Mouse (Mus musculus) regulatory T cell (primary cell): ENCODE results near the gene Haspin.

Experiments used
- in situ Hi-C: fragments of 300-600 bp; cut with MboI, MseI; formaldehyde crosslinking; loops from one replicate; pipeline ENCODE4 v1.15.1; 2025; ENCODE audit warnings: high pct_unique_total_duplicates

The Haspin gene

DNA sequence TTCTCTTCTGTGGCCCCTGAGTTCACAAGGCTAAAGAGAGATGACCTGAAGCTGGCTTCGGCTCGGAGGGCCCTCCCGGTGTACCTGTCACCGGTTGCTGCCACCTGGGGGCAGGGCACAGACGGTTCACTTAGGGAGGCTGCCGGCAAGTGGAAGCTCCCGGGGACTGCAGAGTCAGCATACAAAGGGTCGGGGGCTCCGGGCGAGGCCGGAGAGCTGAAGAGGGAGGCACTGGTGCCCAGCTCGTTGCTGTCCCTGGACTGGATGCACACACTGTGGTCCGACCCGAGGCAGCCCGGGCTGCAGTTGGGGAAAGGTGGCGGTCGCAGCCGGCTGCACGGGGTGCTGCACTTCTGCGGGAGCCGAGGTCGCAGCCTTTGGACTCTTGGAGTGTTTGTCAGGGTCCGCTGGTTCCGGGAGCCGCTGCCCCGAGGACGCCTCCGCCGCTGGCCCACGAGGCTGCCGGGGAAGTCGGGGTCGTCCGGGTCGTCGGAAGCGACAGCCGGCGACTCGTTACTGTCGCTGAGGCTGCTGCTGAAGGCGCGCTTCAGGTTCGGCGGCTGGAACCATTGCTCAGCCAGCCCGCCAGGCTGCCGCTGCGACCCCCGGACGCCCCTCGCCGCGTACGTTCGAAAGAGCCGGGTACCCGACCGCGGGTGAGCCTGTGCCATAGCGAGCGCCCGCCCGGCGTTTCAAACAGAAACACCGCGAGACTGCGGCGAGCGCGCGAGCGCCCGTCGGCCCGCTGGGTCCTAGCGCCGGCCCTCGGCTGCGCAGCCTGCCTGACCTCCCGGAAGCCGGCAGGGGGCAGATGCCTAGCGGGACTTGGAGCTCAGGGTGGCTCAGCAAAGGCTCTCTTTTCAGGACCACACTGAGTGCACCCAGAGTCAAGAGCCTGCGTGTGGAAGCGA lies at the start of gene Haspin:
Gene Haspin, minus strand, starts transcription at position 704 of the 911 bp plus-strand sequence.
- in situ Hi-C loops: loop anchor here (5.0 to 10.0 kb wide), 2 partner anchors 123 to 144 kb away; partner anchors contain the start of gene Camkk1

DNA sequence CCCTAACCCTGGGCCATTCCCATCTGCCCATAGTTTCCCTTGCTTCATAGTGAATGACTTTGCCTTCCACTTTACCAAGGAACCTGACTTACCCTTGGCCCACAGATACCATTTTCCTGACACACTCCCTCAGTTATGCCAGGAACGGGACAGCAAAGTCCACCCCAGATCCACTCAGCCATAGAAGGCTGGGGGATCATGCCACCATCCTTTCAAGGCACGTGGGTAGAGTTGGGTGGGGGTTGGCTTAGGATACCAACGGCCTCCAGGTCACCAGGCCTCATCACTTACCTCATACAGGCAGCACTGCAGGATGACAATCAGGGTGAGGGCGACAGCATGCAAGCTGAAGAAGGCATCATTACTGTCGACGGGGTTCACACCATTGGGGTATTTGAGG lies 49.1 kb upstream of the Haspin start:
- in situ Hi-C loops: no loop called here

DNA sequence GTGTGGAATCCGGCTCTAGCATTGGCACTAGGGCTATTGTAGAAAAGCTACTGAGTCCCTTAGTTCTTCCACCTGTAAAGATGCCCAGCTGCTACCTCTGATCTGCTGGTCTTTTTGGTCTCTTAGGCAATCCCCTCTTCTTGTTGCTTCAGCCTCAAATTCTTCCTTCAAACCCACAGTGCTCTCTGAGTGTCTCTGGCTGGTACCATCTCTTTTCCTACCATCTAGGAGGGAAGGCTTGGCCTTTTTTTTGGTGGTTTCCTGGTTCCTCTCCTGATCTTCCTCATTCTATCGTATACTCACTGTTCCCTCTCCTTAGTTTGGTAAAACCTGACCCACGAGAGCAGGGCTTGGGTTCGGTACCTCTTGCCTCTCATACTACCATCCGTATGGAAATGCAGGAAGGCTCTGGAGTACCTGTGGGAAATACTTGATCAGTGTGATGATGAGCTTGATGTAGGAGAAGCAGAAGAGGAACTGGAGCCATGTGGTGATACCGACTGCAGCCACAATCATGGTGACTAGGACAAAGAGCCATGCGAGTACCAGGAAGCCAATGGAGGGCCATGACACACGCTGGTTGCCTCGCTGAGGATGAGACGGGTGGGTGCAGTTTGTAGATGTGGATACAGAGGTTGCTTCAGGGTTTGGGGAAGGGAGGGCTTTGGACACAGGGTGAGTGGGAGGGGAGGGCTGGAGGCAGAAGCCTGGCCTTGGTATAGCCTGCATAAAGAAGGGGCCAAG lies 48.0 kb upstream of the Haspin start:
- in situ Hi-C loops: no loop called here

DNA sequence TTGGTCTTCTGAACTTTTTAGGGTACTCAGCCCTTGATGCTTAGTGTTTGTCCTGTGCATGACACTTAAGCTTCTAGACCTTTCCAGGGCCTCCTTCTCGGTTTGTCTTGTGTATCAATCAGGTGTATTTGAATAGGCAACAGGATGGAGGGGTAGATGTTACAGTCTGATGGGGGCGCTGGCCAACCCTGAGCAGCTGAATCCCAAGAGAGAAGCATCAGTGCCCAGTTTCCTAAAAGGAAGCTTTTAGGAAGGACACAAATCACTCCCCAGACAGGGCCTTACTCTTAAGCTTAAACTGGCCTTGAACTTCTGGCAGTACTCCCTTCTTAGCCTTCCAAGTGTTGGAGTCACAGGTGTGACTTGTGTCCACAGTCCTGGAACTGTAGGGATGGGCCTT lies 39.8 kb upstream of the Haspin start:
- in situ Hi-C loops: no loop called here

DNA sequence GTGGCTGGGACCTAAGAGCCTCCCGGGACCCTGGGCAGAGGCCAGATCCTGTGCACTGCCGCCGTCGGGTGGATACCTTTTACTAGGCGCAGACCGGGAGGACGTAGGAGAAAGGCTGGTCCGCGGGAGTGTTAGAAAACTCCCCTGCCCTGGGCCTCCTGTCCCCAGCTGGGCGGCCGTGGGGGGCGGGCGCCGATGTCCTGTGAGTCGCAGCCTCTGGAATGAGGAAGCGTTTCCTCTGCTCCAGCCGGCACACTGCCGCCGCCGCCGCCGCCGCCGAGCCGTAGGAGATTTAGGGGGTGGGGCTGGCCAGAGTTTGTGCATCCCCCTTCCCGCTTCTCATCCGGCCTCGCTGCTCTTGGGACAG lies 39.4 kb upstream of the Haspin start:
- in situ Hi-C loops: no loop called here

DNA sequence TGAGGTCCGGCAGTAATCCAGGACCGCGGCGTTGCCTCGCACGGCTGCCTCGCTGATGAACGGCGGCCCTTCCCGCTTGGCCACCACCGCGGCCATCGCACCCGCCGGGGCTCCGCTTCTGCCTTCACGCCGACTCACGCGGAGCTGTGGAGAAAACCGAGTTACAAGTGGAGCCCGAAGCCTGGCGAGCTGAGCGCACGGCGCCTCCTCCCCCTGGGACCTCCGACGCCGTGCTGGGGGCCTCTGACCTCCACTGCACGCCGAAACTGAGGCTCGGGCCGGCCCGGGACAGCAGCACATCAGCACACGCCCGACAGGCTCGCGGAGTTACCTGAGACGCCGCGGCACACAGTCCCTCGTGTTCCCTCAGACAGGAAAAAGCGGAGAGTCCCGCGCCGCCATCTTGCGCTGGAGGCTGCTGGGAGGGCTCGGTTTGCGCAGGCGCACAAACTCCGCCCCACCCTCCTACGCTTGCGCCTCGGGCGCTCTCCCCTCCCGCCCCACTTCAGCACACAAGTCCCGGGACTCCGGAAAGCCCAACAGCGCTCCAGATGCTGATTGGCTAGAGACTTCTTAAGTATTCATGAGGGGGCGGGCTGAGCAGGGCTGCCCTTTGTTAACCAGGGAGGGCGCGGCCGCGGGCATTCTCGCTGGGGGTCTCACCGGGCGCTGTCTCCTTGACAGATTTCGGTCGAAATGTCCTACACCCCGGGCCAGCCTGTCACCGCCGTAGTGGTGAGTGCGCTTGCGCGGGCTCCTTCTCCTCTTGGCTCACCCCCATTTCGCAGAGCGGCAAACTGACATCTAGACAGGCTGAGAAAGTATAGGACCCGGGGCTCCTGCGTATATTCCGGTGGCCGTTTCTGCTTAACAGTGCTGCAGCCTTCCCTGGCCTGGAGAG lies 38.8 kb upstream of the Haspin start, which contains the start of the genes Emc6 and Tax1bp3:
Gene Emc6, minus strand, starts transcription at position 430 of the 901 bp plus-strand sequence.
Gene Tax1bp3, plus strand, starts transcription at position 476 of the 901 bp plus-strand sequence.
- in situ Hi-C loops: no loop called here

DNA sequence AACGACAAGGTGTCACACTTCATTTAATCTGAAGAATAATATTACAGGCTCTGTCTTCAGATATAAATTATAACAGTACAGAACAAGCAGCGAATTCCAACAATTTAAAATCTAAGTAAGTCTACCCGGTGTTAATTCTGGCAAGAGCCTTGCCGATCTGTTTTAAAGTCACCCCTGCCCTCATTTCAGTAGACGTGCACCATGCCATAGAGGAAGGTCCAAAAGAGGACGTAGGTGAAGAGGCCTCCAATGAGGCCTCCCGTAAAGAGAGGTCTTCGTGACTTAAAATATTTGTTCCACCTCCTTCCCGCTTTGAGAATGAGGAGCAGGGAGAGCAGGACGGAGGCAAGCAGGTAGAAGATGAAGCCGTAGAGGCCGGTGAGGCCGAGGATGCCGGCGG lies 38.1 kb upstream of the Haspin start:
- in situ Hi-C loops: no loop called here

DNA sequence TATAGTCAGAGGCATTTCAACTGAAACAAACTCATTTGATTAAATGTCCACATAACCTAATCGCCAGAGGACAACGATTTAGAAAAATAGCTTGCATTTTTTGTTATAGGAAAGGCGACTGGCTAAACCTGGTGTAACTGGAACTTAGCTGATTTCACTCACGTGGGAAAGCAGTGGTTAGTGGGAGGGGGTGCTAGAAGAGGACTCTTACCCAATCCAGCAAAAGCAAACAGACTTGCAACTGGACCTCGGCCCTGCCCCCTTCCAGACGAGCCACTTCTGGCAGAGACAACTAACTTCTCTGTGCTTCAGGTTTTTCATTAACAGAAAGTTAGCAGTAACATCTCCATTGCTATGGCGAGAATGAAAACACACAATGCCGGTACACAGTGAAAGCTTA lies 37.5 kb upstream of the Haspin start:
- in situ Hi-C loops: no loop called here

DNA sequence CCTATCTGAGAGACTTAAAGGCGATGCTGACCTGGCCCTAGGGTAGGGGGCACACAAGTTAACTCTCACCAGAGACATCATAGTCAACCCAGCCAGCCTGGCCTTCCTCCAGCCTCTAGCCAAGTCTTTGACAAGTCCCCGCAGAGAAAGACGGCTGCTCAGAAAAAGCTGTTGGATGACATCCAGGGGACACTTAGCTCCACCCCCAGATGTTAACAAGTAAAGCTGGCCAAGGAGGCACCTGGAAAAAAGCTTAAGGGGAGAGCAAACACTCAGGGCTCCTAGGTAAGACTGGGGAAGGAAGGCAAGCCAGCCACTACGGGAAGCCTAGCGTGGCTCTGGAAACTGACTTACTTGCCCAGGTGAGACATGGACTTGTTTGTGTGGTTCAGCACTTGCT lies 34.1 kb upstream of the Haspin start:
- in situ Hi-C loops: no loop called here

DNA sequence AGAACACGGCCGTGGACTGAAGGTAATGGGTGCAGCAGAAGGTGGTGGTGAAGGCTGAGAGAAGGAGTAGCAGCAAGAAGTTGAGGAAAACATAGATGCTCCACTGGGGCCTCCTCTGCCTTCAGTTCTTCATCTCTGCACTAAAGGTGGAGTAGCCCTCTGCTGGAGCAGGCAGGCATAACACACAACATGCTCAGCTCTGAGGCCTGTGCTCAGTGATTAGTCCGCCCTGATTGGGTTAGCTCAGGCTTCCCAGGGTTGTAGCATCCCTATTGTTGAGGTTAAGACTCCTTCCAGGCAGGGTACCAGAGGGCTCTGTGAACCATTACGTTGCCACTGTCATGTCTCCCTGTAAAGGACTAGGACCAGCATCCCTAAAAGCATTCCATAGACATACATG lies 31.1 kb upstream of the Haspin start:
- in situ Hi-C loops: no loop called here

DNA sequence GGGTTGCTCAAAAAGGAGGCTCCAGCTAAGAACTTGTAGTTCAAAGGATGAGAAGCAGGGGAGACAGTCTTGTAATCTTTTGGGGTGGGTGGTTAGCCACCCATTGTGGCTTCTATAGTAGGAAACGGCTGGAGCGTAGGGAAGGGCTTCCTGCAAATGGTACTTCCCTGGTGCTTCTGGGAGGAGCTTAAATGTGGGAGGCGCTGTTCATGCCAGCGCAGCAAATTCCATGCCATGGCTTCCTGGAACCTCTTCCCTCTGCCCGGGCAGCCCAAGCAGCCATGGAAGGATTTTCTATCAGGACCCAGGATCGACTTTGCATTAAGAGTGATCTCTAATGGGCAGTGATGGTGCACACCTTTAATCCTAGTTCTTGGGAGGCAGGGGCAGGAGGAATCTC lies 30.5 kb upstream of the Haspin start:
- in situ Hi-C loops: no loop called here

DNA sequence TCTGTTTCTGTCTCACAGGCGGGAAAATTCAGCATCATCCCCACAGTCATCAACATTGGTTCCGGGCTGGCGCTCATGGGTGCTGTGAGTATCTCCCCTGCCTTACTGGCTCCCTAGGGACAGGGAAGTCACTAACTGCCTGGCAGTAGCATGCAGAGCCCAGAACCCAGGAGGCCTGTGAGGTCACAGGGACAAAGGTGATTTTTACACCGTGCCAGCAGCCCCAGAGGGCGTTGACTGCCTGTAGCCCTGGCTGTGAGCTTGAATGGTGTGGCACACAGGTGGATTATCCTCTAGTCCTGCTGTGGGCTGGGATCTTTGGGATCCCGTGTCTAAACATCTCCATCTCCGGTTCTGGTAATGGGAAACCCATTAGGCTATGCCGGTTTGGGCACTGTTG lies 30.0 kb upstream of the Haspin start:
- in situ Hi-C loops: no loop called here

DNA sequence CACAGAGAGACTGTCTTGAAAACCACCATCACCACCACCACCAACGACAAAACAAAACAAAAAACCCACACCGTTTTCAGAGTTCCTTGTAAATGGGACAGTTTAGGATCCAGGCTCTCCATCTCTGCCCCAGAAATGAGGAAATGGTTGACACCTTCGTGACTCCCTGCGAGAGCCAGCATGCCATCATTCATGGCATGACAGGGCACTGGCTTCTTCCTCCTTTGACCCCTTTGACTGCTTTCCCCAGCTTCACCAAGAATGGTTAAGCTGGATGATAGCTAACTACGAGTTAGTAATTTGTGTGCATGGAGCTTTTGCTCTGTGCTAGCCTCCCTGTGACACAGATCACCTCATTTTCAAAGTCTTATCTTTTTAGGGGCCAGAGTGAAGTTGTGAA lies 24.2 kb upstream of the Haspin start:
- in situ Hi-C loops: no loop called here

DNA sequence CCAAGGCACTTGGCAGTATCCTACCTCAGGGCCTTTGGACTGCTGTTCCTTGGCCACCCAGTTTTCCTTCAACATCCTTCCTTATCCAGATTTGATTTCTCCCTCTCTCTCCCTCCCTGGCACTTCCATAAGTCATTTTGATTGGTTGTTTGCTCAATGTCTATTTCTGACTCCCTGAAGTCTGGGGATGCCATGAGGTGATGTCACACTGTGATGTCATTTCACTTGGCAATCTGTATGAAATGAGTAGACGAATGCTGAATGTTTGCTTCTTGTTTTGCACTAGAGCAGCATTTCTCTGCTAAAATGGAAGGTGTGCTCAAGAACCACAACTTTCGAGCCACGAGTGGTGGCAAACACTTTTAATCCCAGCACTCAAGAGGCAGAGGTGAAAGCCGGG lies 23.5 kb upstream of the Haspin start:
- in situ Hi-C loops: no loop called here

DNA sequence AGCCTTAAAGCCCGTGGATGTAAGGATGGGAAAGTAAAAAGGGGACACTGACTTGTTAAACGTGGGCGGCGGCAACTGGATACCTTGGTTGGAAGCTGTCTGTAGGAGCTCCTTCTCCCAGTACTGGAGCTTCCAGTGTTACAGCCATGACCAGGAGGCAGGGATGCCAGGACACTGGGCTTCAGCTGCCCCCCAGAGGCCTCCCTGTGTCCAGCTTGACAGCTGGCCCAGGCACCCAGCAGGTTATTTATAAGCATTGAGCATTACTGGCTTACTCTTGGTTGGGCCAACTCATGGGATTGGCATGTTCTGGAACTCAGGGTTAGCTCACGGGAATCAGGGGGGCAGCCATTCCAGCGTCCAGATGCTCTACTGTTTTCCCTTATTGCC lies 22.7 kb upstream of the Haspin start:
- in situ Hi-C loops: no loop called here

DNA sequence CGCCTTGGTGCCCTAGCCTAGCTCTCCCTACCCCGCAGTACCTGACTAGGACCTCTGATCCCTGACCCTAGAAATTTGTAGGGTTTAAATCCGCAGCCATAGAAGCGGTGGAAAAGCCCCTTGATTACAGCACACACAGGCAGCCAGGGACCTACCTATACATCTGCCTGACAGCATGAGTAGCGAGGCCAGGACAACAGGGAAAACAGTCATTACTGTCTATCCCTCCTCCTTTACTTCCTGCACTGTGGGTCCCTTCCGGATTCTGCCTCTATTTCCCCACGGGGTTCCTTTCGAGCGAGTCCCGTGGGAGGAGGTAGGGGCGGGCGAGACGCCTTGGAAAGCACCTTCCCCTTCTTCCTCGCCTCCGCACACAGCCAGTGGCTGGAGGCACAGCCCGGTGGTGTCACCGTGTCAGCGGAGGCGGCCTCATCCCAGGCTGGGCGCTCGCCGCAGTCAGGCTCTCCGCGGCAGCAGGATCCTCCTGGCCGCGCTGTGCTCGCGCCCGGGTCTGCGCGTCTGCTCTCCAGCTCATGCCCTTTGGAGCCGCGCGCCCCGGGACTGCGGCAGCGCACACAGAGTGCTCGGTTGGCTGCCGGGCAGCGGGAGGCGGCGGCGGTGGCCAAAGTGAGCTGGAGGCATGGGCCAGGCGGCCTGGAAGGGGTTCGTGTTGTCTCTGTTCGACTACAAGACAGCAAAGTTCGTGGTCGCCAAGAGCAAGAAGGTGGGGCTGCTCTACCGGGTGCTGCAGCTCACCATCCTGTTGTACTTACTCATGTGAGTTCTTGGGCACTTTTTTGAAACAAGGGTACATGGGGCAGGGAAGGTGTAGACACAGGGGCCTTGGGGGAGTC lies 22.1 kb upstream of the Haspin start, which contains the start of gene P2rx5:
Gene P2rx5, plus strand, starts transcription at position 465 of the 854 bp plus-strand sequence.
- in situ Hi-C loops: no loop called here

DNA sequence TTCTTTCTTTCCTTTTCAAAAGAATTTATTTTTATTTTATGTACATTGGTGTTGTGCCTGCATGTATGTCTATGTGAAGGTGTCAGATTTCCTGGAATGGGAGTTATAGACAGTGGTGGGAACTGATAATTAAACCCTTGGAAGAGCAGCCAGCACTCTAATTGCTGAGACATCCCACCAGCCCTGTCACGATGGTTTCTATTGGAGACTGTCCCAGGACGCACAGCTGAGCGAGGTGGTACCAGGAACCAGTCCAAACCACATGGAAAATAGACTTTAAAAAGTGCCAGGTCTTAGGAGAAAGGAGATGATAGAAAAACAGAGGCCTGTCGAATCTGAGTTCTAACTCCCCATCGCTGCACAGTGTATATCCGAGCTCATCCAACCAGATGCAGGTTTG lies 17.0 kb upstream of the Haspin start:
- in situ Hi-C loops: no loop called here

DNA sequence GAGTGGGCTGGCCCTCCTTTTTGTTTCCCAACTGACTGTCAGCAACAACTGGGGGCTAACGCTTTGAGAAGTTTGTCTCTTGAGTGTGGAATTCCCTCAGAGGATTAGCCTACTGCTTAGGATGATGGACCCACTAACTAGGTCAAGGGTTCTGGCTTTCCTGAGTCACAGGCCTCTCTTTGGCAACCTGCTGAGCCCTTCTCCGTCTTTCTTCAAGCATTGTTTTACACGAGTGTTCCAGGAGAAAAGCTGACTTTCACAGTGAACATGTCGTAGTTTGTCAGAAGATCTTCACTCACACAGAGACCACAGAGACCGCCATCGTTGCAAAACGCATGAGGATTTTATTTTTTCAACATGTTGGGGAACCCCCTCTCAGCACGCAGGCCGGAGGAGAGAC lies 10.1 kb upstream of the Haspin start:
- in situ Hi-C loops: no loop called here

DNA sequence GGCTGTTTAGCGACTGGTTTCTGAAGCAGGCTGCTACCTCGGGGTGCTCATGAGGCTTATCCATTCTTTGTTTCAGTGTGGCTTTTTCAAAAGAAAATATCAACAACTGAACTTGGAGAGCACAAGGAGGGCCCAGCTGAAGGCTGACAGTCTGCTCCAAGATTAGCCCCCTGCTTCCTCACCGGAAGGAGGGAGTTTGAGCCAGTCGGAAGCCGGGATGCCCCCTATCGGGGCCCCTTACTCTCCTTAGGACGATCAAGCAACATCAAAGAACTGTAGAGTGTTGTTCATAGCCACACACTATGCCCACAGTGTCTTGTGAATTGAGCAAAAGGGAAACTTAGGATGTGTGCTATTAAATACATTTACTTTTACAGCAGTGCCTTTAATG lies 8.9 kb upstream of the Haspin start:
- in situ Hi-C loops: no loop called here

DNA sequence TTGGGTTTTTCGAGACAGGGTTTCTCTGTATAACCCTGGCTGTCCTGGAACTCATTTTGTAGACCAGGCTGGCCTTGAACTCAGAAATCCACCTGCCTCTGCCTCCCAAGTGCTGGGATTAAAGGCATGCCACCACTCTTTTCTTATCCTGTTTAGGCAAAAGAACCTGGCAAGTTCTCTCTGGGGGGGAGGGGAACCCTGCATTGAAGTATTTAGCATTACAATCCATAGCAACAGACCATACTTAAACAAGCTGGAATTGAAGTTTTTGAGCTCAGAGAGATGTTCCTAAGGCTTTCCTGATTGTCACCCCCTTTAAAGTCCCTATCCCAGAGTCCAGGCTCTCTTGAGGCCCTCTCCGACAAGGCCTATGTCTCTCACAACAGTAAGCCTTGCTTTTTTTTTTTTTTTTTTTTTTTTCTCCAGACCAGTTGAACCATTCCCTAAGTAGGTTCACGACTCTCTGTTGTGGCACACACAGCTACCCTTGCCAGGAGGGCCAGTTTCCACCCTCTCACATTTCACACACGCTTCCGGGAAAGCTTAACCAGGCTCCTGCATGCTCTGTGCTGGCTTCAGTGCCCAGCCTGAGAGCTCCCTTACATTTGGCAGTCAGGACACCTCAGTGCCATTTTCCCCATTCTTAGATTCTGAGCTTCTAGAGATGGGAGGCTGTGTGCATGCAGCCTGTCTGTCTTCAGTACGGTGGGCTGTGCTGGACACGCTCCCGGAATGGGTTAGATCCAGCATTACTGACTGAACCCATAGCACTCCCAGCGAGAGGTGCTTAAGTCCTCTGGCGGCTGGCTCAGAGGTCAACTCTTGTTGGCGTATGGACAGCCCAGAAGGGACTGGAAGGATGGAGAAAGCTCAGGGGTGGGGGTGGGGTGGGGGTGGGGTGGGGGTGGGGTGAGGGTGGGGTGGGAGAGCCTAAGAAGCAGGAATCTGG lies 8.2 kb upstream of the Haspin start:
- in situ Hi-C loops: no loop called here
